Mouse (Mus musculus) forebrain, postnatal 0 days (tissue): Measurements from ENCODE around the gene Eef1akmt4. TPM values are rescaled to one million over a fixed set of nuclear protein-coding genes. Genes with fewer than 3 reads are reported as not detected.

Experiments
- ATAC-seq: fragments of 200-750 bp; cut with Nextera tagmentation; 2 replicates; pipeline ENCODE4 v1.8.0; 2017; ENCODE audit warnings: mild to moderate bottlenecking, moderate library complexity
- DNase-seq: peaks from one replicate; pipeline ENCODE4 v3.0.0-alpha.2; 2015
- H3K27ac ChIP-seq: fragments of 300-500 bp; sonication (generic); 2 replicates; pipeline ENCODE4 v1.5.1; 2014; ENCODE audit warnings: low read depth, mild to moderate bottlenecking, antibody characterized with exemption, low read length, moderate library complexity, mixed read lengths
- H3K27me3 ChIP-seq: fragments of 300-500 bp; sonication (generic); 2 replicates; pipeline ENCODE4 v1.6.1; 2014; ENCODE audit warnings: mild to moderate bottlenecking, low read length, mixed read lengths; ENCODE audit not compliant: insufficient read depth
- H3K36me3 ChIP-seq: fragments of 300-500 bp; sonication (generic); 2 replicates; pipeline ENCODE4 v1.6.1; 2014; ENCODE audit warnings: mild to moderate bottlenecking, moderate library complexity; ENCODE audit not compliant: insufficient read depth
- H3K4me1 ChIP-seq: fragments of 300-500 bp; sonication (generic); 2 replicates; pipeline ENCODE4 v1.6.1; 2014; ENCODE audit warnings: antibody characterized with exemption; ENCODE audit not compliant: insufficient read depth
- H3K4me2 ChIP-seq: fragments of 300-500 bp; sonication (generic); 2 replicates; pipeline ENCODE4 v1.6.1; 2014; ENCODE audit warnings: low read depth, mild to moderate bottlenecking, moderate library complexity
- H3K4me3 ChIP-seq: fragments of 300-500 bp; sonication (generic); 2 replicates; pipeline ENCODE4 v1.5.1; 2014; ENCODE audit warnings: low read depth, low read length, mixed read lengths
- H3K9ac ChIP-seq: fragments of 300-500 bp; sonication (generic); 2 replicates; pipeline ENCODE4 v1.6.1; 2014; ENCODE audit warnings: mild to moderate bottlenecking
- H3K9me3 ChIP-seq: fragments of 300-500 bp; sonication (generic); 2 replicates; pipeline ENCODE4 v1.6.1; 2016; ENCODE audit warnings: low read length
- CTCF ChIP-seq: sonication (generic); IDR thresholded peaks from 2 replicates; pipeline ENCODE4 v1.5.1; 2016; ENCODE audit warnings: antibody characterized with exemption, control low read depth, low read depth
- WGBS: fragments of 180-500 bp; shearing (Covaris S2); extraction: QIAGEN DNeasy Blood & Tissue Kit; methylation state at CpG from one replicate; pipeline ENCODE4 v1.1.7; 2014; 5-methylcytosine and 5-hydroxymethylcytosine counted together
- polyA plus RNA-seq: library from polyadenylated mRNA; unstranded; fragments of >200 nt; fragmentation: Nextera tagmentation; extraction: Ambion mirVana; gene quantifications from 2 replicates; pipeline ENCODE4 v1.2.1, GENCODE M21; 2015
- total RNA-seq: library from RNA; depleted of rRNA; stranded (reverse); fragments of >200 nt; gene quantifications from 2 replicates; pipeline ENCODE4 v1.2.3, GENCODE M21; 2014

The Eef1akmt4 gene
- total and polyA plus RNA-seq, 2 experiments from 2014 or later: 3.7 to 6.0 TPM

GRCm38 (mm10) chr16:20619541-20620398 is 8.4 kb downstream of the Eef1akmt4 start:
- Histone ChIP-seq H3K9me3 (no peaks in the 10 kb centered on the region), H3K9ac (peak overlapping the region; percentile 87), H3K27ac (peak overlapping the region; percentile 90), H3K36me3 (peaks cover 5% of the 10 kb centered on the region; the same call in 1 of the 2 replicates), H3K4me2 (peak overlapping the region; percentile 90), H3K4me1 (peaks cover 5% of the 10 kb centered on the region; the same call in 1 of the 2 replicates), H3K27me3 (no peaks in the 10 kb centered on the region), H3K4me3 (peak overlapping the region; percentile 76)
- DNase-seq (peak; percentile 48), ATAC-seq (peak; percentile 5)
- 1% methylated on average over 65 of the region's 83 CpGs for WGBS
- TF ChIP-seq CTCF: no peak

GRCm38 (mm10) chr16:20620399-20620735 is 9.0 kb downstream of the Eef1akmt4 start:
- Histone ChIP-seq H3K27ac (peak overlapping the region; percentile 90), H3K36me3 (peaks cover 5% of the 10 kb centered on the region; the same call in 1 of the 2 replicates), H3K4me1 (peaks cover 5% of the 10 kb centered on the region; the same call in 1 of the 2 replicates), H3K4me3 (peak overlapping the region; percentile 76), H3K9me3 (no peaks in the 10 kb centered on the region), H3K9ac (peak overlapping the region; percentile 87), H3K4me2 (peak overlapping the region; percentile 90), H3K27me3 (no peaks in the 10 kb centered on the region)
- DNase-seq (peak; percentile 43), ATAC-seq (peak; percentile 2; the same call in 1 of the 2 replicates)
- no peak for TF ChIP-seq CTCF
- 0% methylated on average over 9 of the region's 9 CpGs for WGBS

- Histone ChIP-seq H3K27me3 (no peaks in the 10 kb centered on the region), H3K9ac (peak overlapping the region; percentile 87), H3K4me3 (peak overlapping the region; percentile 76), H3K27ac (peak overlapping the region; percentile 90), H3K9me3 (no peaks in the 10 kb centered on the region), H3K36me3 (peaks cover 5% of the 10 kb centered on the region; the same call in 1 of the 2 replicates), H3K4me2 (peak overlapping the region; percentile 90), H3K4me1 (peaks cover 5% of the 10 kb centered on the region; the same call in 1 of the 2 replicates)
- under 1% methylated on average over 32 of the region's 32 CpGs for WGBS
- peak; percentile 62 for DNase-seq
- peak; percentile 8 for ATAC-seq
- TF ChIP-seq CTCF: no peak
Measured at GRCm38 (mm10) chr16:20620751-20621190, 9.4 kb downstream of the Eef1akmt4 start.

- H3K36me3 ChIP-seq: peaks cover 5% of the 10 kb centered on the region; the same call in 1 of the 2 replicates
- TF ChIP-seq CTCF: no peak
- DNase-seq (peak; percentile 72), ATAC-seq (peak; percentile 69)
- H3K9me3 ChIP-seq: no peaks in the 10 kb centered on the region
- H3K4me3 ChIP-seq: peak within 1 kb of the TSS; percentile 76
- H3K4me2 ChIP-seq: peak within 1 kb of the TSS; percentile 90
- H3K27me3 ChIP-seq: no peaks in the 10 kb centered on the region
- H3K4me1 ChIP-seq: peaks cover 5% of the 10 kb centered on the region; the same call in 1 of the 2 replicates
- WGBS: 2% methylated on average over 73 of the region's 92 CpGs
- H3K9ac ChIP-seq: peak within 1 kb of the TSS; percentile 87
- peak within 1 kb of the TSS; percentile 90 for H3K27ac ChIP-seq
Measured at GRCm38 (mm10) chr16:20621191-20621990, 10.0 kb downstream of the Eef1akmt4 start, which contains the start of gene Camk2n2. Gene Camk2n2 (minus strand): TSS chr16:20621287.

GRCm38 (mm10) chr16:20621991-20622685 is 10.7 kb downstream of the Eef1akmt4 start:
- peak overlapping the region; percentile 90 for H3K4me2 ChIP-seq
- H3K9ac ChIP-seq: peak overlapping the region; percentile 87
- peak overlapping the region; percentile 76 for H3K4me3 ChIP-seq
- H3K9me3 ChIP-seq: no peaks in the 10 kb centered on the region
- H3K36me3 ChIP-seq: peaks cover 5% of the 10 kb centered on the region; the same call in 1 of the 2 replicates
- no peaks in the 10 kb centered on the region for H3K27me3 ChIP-seq
- 5% methylated on average over 37 of the region's 37 CpGs for WGBS
- DNase-seq (peak; percentile 80), ATAC-seq (peak; percentile 73)
- TF ChIP-seq CTCF: no peak
- H3K4me1 ChIP-seq: peaks cover 5% of the 10 kb centered on the region; the same call in 1 of the 2 replicates
- H3K27ac ChIP-seq: peak overlapping the region; percentile 90

- peaks cover 5% of the 10 kb centered on the region; the same call in 1 of the 2 replicates for H3K4me1 ChIP-seq
- no peak overlapping the region for H3K9ac ChIP-seq
- no peak for ATAC-seq
- no peak overlapping the region for H3K4me3 ChIP-seq
- WGBS: 14% methylated on average over 2 of the region's 2 CpGs
- no peaks in the 10 kb centered on the region for H3K27me3 ChIP-seq
- no peak overlapping the region for H3K4me2 ChIP-seq
- no peak for TF ChIP-seq CTCF
- H3K36me3 ChIP-seq: no peaks in the 10 kb centered on the region
- no peak overlapping the region for H3K27ac ChIP-seq
- no peak for DNase-seq
- H3K9me3 ChIP-seq: no peaks in the 10 kb centered on the region
Measured at GRCm38 (mm10) chr16:20623211-20623610, 11.8 kb downstream of the Eef1akmt4 start.
